Mouse (Mus musculus): ENCODE measurements at regions not wholly inside any gene's neighbourhood (a gene's known extent, or its start where the extent isn't known, plus 50 kb on each side); places are given as distances from the start of the nearest gene placed in this dataset.
"Not testable (repeated sequence)": the region's sequence is repeated elsewhere in the genome, so short reads cannot be mapped to it uniquely, and the experiment has no call there.

DNA sequence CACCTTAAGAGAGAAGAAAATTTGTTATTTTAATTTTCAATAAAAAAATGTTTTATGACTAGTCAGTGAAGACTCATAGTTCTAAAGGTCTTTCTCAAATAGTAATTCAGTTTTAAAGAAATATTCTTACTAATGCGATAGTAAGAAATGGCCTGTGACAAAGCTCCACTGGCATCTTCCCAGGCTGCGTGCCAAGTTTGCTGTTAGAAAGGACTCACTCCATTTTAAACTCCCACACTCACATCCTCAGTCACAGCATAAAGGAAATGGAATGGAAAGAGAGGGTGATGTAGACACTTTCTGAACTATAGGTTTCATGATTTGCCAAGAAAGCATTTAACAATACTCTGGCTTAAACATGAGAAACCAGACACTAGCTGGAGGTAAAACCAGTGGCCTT lies 436.6 kb downstream of the Mei4 start:
- DNase-seq (ENCODE audit: low spot score): no peak

DNA sequence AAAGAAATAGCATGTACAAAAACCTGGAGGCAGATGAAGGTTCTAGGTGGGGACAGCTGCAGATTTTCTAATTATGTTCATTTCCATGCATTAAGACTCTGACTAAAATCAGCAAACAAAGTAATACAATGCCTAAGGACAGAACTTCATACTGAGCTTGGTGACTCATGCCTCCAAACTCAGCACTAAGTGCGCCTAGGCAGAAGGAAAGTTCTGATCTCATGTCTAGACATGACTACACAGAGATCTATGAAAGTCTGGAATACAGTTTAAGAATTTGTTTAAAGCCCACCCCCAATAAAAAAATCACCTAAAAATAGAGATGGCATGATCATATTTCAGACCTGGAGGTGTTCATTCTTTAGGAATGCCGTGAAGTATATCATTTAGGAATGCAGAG lies 442.8 kb downstream of the Mei4 start:
- no peak for DNase-seq (ENCODE audit: low spot score)

DNA sequence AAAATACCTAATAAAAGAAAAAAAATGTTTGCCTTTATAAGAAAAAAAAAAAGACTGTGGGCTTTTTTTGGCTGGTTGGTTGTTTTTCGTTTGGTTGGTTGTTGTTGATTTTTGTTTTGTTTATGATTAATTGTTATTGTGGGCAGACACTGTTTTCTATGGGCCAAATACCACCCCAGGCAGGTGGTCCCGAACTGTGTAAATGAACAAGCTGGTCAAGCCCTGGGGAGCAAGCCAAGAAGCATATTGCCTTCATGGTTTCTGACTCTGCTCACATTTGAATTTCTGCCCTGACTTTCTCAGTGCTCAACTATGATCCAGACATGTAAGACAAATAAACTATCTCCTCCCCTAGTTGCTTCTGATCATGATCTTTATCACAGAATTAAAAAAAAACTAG lies 449.0 kb downstream of the Mei4 start:
- DNase-seq (ENCODE audit: low spot score): no peak

DNA sequence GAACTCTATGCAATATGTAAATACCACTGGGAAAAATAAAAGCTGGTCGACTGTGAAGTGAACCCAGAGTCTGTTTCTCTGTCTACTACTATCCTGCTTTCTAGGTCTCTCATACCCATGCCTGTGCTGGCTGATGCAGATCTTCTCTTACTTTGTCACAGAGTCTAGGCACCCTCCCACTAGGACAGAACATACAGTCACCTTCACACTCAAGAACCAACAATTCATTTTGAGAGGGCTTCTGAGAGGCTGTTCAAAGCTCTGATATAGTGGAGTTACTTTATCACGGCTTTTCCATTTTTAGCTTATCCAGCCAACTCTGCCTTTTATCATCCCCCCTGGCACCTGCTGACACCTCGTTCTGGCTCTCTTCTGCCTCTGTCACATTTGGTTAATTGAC lies 477.0 kb downstream of the Mei4 start:
- peak; percentile 1 for DNase-seq (ENCODE audit: low spot score)

DNA sequence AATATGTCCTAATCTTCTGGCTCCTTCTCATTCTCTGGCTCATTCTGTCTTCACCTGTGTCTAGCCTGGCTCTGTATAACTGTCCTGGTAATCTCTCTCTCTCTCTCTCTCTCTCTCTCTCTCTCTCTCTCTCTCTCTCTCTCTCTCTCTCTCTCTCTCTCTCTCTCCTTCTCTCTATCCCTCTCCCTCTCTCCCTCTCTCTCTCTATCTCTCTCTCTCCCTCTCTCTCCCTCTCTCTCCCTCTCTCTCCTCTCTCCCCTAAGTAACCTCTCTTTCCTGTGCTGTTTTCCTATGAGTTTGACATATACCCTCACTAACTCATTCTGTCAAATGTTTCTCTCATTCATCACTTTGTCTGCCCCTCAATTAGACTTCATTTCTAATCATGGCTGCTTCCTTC lies 478.6 kb upstream of the Irak1bp1 start:
- not testable (repeated sequence) for DNase-seq (ENCODE audit: low spot score)

GRCm38 (mm10) chr9:82359573-82359972 lies 469.8 kb upstream of the Irak1bp1 start:
- DNase-seq (ENCODE audit: low spot score): no peak

DNA sequence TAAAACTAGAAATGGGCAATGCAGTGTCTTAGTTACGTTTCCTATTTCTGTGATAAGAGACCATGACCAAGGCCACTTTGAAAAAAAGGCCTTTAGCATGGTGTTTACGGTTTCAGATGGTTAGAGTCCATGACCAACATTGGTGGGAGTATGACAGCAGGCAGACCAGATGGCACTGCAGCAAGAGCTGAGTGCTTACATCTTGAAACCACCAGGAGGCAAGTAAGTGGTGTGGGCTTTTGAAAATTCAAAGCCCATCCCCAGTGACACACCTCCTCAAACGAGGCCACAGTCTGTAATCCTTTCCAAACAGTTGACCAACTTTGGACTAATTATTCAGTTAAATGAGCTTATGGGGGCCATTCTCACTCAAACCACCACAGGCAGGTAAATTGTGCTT lies 427.0 kb upstream of the Irak1bp1 start:
- DNase-seq (ENCODE audit: low spot score): no peak

- DNase-seq (ENCODE audit: low spot score): no peak
Measured at GRCm38 (mm10) chr9:82404010-82404409, 425.3 kb upstream of the Irak1bp1 start.

- DNase-seq (ENCODE audit: low spot score): no peak
Measured at GRCm38 (mm10) chr9:82407177-82407576, 422.2 kb upstream of the Irak1bp1 start.

- DNase-seq (ENCODE audit: low spot score): no peak
Measured at GRCm38 (mm10) chr9:82408969-82409368, 420.4 kb upstream of the Irak1bp1 start.
